In genomic region chr15:5236538-5236937, GRCm38 (mm10) we compare ENCODE assay signal across 8 mouse cellular contexts. TPM values are rescaled to one million over a fixed set of nuclear protein-coding genes. Genes with fewer than 3 reads are reported as not detected.
DNase-seq lines count a peak whose midpoint lies in the region; ATAC-seq lines count a peak whose summit lies in the region.

No protein-coding gene starts in this region.

- no peak overlapping the region for H3K4me3 ChIP-seq in forebrain, embryonic 14.5 days (ENCODE audit: low read depth, low read length)
- H3K4me3 ChIP-seq in hindbrain, embryonic 14.5 days (replicated peaks; ENCODE audit: low read length): no peak overlapping the region
- peak overlapping the region; percentile 76 for H3K4me3 ChIP-seq in megakaryocyte, embryonic 14.5 days (replicated peaks)

- H3K4me2 ChIP-seq in forebrain, embryonic 14.5 days (ENCODE audit: low read length): no peak overlapping the region
- H3K4me2 ChIP-seq in hindbrain, embryonic 14.5 days (replicated peaks): no peak overlapping the region

- H3K27me3 ChIP-seq in forebrain, embryonic 14.5 days (replicated peaks; ENCODE audit: control insufficient read depth, insufficient read depth, low read length): peaks cover 5% of the 10 kb centered on the region
- peaks cover 14% of the 10 kb centered on the region; the same call in 1 of the 2 replicates for H3K27me3 ChIP-seq in hindbrain, embryonic 14.5 days (ENCODE audit: control insufficient read depth, insufficient read depth, low read length)
- peaks cover 1% of the 10 kb centered on the region for H3K27me3 ChIP-seq in megakaryocyte, embryonic 14.5 days (replicated peaks)

- peak; percentile 67; the same call in 1 of the 2 replicates for ATAC-seq in cerebellum, adult (ENCODE audit: insufficient number of reproducible peaks, low FRiP score, low TSS enrichment)
- peak; percentile 85 for ATAC-seq in forebrain, embryonic 14.5 days
- peak; percentile 76 for ATAC-seq in hindbrain, embryonic 14.5 days (ENCODE audit: low FRiP score)

- no peaks in the 10 kb centered on the region for H3K36me3 ChIP-seq in forebrain, embryonic 14.5 days (ENCODE audit: control insufficient read depth, insufficient read depth, low read length)
- H3K36me3 ChIP-seq in hindbrain, embryonic 14.5 days (replicated peaks; ENCODE audit: control insufficient read depth, insufficient read depth): no peaks in the 10 kb centered on the region
- H3K36me3 ChIP-seq in megakaryocyte, embryonic 14.5 days (replicated peaks; ENCODE audit: low read length): peaks cover 9% of the 10 kb centered on the region

- DNase-seq in Muller cell, postnatal 12 days (ENCODE audit: inconsistent ontology term): peak; percentile 62
- DNase-seq in forebrain, embryonic 14.5 days (ENCODE audit: low spot score): peak; percentile 87
- DNase-seq in hindbrain, embryonic 14.5 days (ENCODE audit: low spot score): peak; percentile 86
- DNase-seq in left cerebral cortex, adult 18-20 months (ENCODE audit: low spot score in 2 of 2): peak; percentile 77 to 84
- peak; percentile 68 for DNase-seq in right cerebral cortex, adult 18-20 months
- peak; percentile 57 for DNase-seq in urinary bladder, adult 2 months (ENCODE audit: low spot score)

- H3K9me3 ChIP-seq in forebrain, embryonic 14.5 days (replicated peaks; ENCODE audit: control insufficient read depth, low read length): no peaks in the 10 kb centered on the region
- H3K9me3 ChIP-seq in hindbrain, embryonic 14.5 days (ENCODE audit: control insufficient read depth, low read length): no peaks in the 10 kb centered on the region
- H3K9me3 ChIP-seq in megakaryocyte, embryonic 14.5 days: no peaks in the 10 kb centered on the region

- no peak overlapping the region for H3K27ac ChIP-seq in forebrain, embryonic 14.5 days (ENCODE audit: low read depth, low read length)
- H3K27ac ChIP-seq in hindbrain, embryonic 14.5 days: no peak overlapping the region

- WGBS in forebrain, embryonic 14.5 days: 17% methylated on average over 6 of the region's 6 CpGs
- 16% methylated on average over 6 of the region's 6 CpGs for WGBS in hindbrain, embryonic 14.5 days

- no peaks in the 10 kb centered on the region for H3K4me1 ChIP-seq in forebrain, embryonic 14.5 days (ENCODE audit: control insufficient read depth, insufficient read depth, low read length)
- H3K4me1 ChIP-seq in hindbrain, embryonic 14.5 days (replicated peaks; ENCODE audit: control insufficient read depth, insufficient read depth, low read length): no peaks in the 10 kb centered on the region
- H3K4me1 ChIP-seq in megakaryocyte, embryonic 14.5 days: peaks cover 67% of the 10 kb centered on the region

- H3K9ac ChIP-seq in forebrain, embryonic 14.5 days (ENCODE audit: low read length): no peak overlapping the region
- H3K9ac ChIP-seq in hindbrain, embryonic 14.5 days: no peak overlapping the region

RNA-seq across cellular contexts. Expression of gene Ptger4, which starts 7.4 kb away (rescaled TPM):
- polyA plus RNA-seq in forebrain, embryonic 14.5 days (2014; fragmentation: Nextera tagmentation; extraction: Ambion mirVana): 0.42 and 0.51 TPM in 2 replicates
- polyA plus RNA-seq in hindbrain, embryonic 14.5 days (2014; fragmentation: Nextera tagmentation; extraction: Ambion mirVana): 4.1 and 5.1 TPM in 2 replicates
- total RNA-seq in left cerebral cortex, adult 18-20 months (2021): under 1 TPM; 0.63 to 0.87 TPM
- polyA plus RNA-seq in megakaryocyte, embryonic 14.5 days (2012; ENCODE audit: insufficient read depth, low replicate concordance): 1.3 TPM in 1 of 2 replicates, not detected in the other
- polyA plus RNA-seq in urinary bladder, adult 2 months (2012; rRNA removed): 8.0 and 9.6 TPM in 2 replicates

RNA-seq across cellular contexts. Expression of gene Ttc33, which starts 51.2 kb away (rescaled TPM):
- 65.6 and 75.5 TPM in 2 replicates for polyA plus RNA-seq in forebrain, embryonic 14.5 days (2014; fragmentation: Nextera tagmentation; extraction: Ambion mirVana)
- 58.7 and 61.0 TPM in 2 replicates for polyA plus RNA-seq in hindbrain, embryonic 14.5 days (2014; fragmentation: Nextera tagmentation; extraction: Ambion mirVana)
- total RNA-seq in left cerebral cortex, adult 18-20 months (2021): 10 to 100 TPM; 88.2 to 88.4 TPM
- polyA plus RNA-seq in megakaryocyte, embryonic 14.5 days (2012; ENCODE audit: insufficient read depth, low replicate concordance): 18.4 TPM in 1 of 2 replicates, not detected in the other
- 31.0 and 38.4 TPM in 2 replicates for polyA plus RNA-seq in urinary bladder, adult 2 months (2012; rRNA removed)
